ENCODE assay signal across 8 mouse cellular contexts in the genomic region with DNA sequence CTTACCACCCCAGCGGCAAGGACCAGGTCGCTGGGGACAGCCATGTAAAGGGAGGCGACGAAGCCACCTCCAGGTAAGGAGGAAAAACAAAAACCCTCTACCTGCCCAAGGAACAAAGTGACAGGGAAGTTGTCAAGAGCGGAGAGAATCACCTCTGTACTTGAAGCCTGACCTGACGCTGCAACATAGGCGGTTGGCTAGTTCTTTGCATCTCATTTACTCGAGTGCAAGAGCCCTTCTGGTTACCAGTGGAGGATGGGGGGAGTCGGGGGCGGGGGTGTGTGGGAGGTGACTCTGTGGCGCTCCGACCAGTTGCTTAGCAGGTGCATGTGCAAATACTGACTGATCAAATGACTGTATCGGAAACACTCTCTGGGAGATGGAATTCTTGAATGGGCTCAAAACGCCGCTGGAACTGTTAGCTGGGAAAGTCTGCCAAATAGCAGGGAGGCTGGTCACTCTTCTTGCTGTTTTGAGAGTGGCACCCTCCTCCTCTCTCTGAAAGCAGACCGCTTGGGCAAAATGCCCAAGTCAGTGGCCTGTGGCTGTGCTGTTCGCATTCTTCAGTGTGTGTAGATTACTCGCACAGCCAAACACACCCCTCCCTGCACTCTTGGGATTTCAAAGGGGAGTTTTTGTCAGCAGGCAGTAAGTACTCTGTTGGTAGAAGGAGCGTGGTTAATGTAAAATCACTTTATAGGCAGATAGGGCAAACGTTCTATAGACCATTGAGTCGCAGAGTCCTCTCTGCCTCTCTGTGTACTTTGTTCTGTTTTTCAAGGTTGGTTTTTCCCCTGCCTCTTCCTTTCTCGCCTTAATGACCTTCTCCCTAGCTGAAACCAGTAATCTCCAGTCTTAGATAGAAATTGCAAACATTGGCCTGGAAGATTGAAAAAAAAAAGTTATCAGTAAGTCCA. TPM values are rescaled to one million over a fixed set of nuclear protein-coding genes. Genes with fewer than 3 reads are reported as not detected.
DNase-seq lines count a peak whose midpoint lies in the region; ATAC-seq lines count a peak whose summit lies in the region.

No protein-coding gene starts in this region.

- no peaks in the 10 kb centered on the region for H3K27me3 ChIP-seq in embryonic facial prominence, embryonic 15.5 days
- no peaks in the 10 kb centered on the region for H3K27me3 ChIP-seq in limb, embryonic 15.5 days
- H3K27me3 ChIP-seq in midbrain, embryonic 16.5 days (ENCODE audit: control insufficient read depth, insufficient read depth, low read depth, low read length): no peaks in the 10 kb centered on the region

- DNase-seq in 3T3-L1 (ENCODE audit: low read depth, low spot score): peak; percentile 95
- peak; percentile 86 for DNase-seq in adrenal gland, postnatal 10 days
- DNase-seq in heart, adult 9 months (ENCODE audit: low spot score in 2 of 2): peak; percentile 79 to 81
- DNase-seq in kidney, adult 9 months: peak; percentile 94
- peak; percentile 38 to 69 for DNase-seq in spleen, postnatal 4 days (ENCODE audit: low spot score in 2 of 2)

- H3K27ac ChIP-seq in embryonic facial prominence, embryonic 15.5 days (replicated peaks): peak overlapping the region; percentile 87
- H3K27ac ChIP-seq in limb, embryonic 15.5 days: peak overlapping the region; percentile 88
- peak overlapping the region; percentile 86 for H3K27ac ChIP-seq in midbrain, embryonic 16.5 days (ENCODE audit: low read length)

- ATAC-seq in embryonic facial prominence, embryonic 15.5 days (ENCODE audit: insufficient number of reproducible peaks, low FRiP score, low TSS enrichment, low read depth): peak; percentile 77
- peak; percentile 65 for ATAC-seq in limb, embryonic 15.5 days (ENCODE audit: insufficient number of reproducible peaks, low FRiP score, low TSS enrichment, low read depth)
- peak; percentile 91 for ATAC-seq in midbrain, embryonic 16.5 days

- H3K4me2 ChIP-seq in embryonic facial prominence, embryonic 15.5 days (replicated peaks): peak overlapping the region; percentile 85
- peak overlapping the region; percentile 85 for H3K4me2 ChIP-seq in limb, embryonic 15.5 days
- H3K4me2 ChIP-seq in midbrain, embryonic 16.5 days (ENCODE audit: low read length): peak overlapping the region; percentile 92

- no peaks in the 10 kb centered on the region for H3K9me3 ChIP-seq in embryonic facial prominence, embryonic 15.5 days (replicated peaks)
- H3K9me3 ChIP-seq in limb, embryonic 15.5 days: no peaks in the 10 kb centered on the region
- H3K9me3 ChIP-seq in midbrain, embryonic 16.5 days (replicated peaks; ENCODE audit: control insufficient read depth, low read length, poor library complexity, severe bottlenecking): no peaks in the 10 kb centered on the region

- H3K4me1 ChIP-seq in embryonic facial prominence, embryonic 15.5 days: 0 out of 2 replicates have a peak, but pooled peaks cover 6% of the 10 kb centered on the region
- H3K4me1 ChIP-seq in limb, embryonic 15.5 days: peaks cover 5% of the 10 kb centered on the region
- peaks cover 12% of the 10 kb centered on the region for H3K4me1 ChIP-seq in midbrain, embryonic 16.5 days (ENCODE audit: control insufficient read depth, insufficient read depth, low read length)

- peak overlapping the region; percentile 60 for H3K4me3 ChIP-seq in embryonic facial prominence, embryonic 15.5 days (replicated peaks)
- H3K4me3 ChIP-seq in limb, embryonic 15.5 days: peak overlapping the region; percentile 54
- H3K4me3 ChIP-seq in midbrain, embryonic 16.5 days (ENCODE audit: low read depth, low read length): peak overlapping the region; percentile 63

- H3K9ac ChIP-seq in embryonic facial prominence, embryonic 15.5 days: peak overlapping the region; percentile 44
- H3K9ac ChIP-seq in limb, embryonic 15.5 days: peak overlapping the region; percentile 41; the same call in 1 of the 2 replicates
- H3K9ac ChIP-seq in midbrain, embryonic 16.5 days (ENCODE audit: low read depth, low read length): peak overlapping the region; percentile 70

- 1% methylated on average over 22 of the region's 22 CpGs for WGBS in embryonic facial prominence, embryonic 15.5 days
- WGBS in limb, embryonic 15.5 days: 2% methylated on average over 22 of the region's 22 CpGs
- under 1% methylated on average over 22 of the region's 22 CpGs for WGBS in midbrain, embryonic 16.5 days

- no peaks in the 10 kb centered on the region for H3K36me3 ChIP-seq in embryonic facial prominence, embryonic 15.5 days
- H3K36me3 ChIP-seq in limb, embryonic 15.5 days: no peaks in the 10 kb centered on the region
- H3K36me3 ChIP-seq in midbrain, embryonic 16.5 days (ENCODE audit: control insufficient read depth, insufficient read depth, low read length): no peaks in the 10 kb centered on the region

RNA-seq across cellular contexts. Expression of a gene that starts 19.7 kb away (rescaled TPM):
- total RNA-seq in adrenal gland, postnatal 10 days (2021): 10 to 100 TPM; 39.8 to 59.5 TPM
- 24.0 and 24.5 TPM in 2 replicates for polyA plus RNA-seq in embryonic facial prominence, embryonic 15.5 days (2015; fragmentation: Nextera tagmentation; extraction: Ambion mirVana)
- polyA plus RNA-seq in limb, embryonic 15.5 days (2015; fragmentation: Nextera tagmentation; extraction: Ambion mirVana): 25.0 and 26.2 TPM in 2 replicates
- 13.9 and 14.7 TPM in 2 replicates for polyA plus RNA-seq in midbrain, embryonic 16.5 days (2015; fragmentation: Nextera tagmentation; extraction: Ambion mirVana)

Comparison
In these comparisons a context has a peak if more than half of its experiments do, and no peak if none do; other contexts are left out.
1. Peak in every context shown above with its lines: DNase-seq, ATAC-seq, H3K4me3 ChIP-seq and H3K27ac ChIP-seq.